Mouse (Mus musculus): ENCODE measurements around the gene Camk2n1. TPM values are rescaled to one million over a fixed set of nuclear protein-coding genes. Genes with fewer than 3 reads are reported as not detected.
A peak's percentile ranks its signal among the peaks of the same experiment; 100 is the strongest.

Gene Camk2n1
- polyA plus RNA-seq, 2 experiments, result 2.1 to 7.8 TPM

- H3K27ac ChIP-seq (replicated peaks; ENCODE audit: low read depth, low read length), result no peak overlapping the region
- peaks cover 25% of the 10 kb centered on the region for H3K27me3 ChIP-seq (ENCODE audit: control insufficient read depth, insufficient read depth, low read length)
- ATAC-seq (ENCODE audit: low FRiP score, low read depth) (no peak), DNase-seq (ENCODE audit: low spot score) (no peak)
- no peaks in the 10 kb centered on the region for H3K36me3 ChIP-seq (ENCODE audit: control insufficient read depth, insufficient read depth, low read length)
- 55% methylated on average over 5 of the region's 5 CpGs for WGBS
- peaks cover 20% of the 10 kb centered on the region for H3K4me1 ChIP-seq (ENCODE audit: control insufficient read depth, insufficient read depth, low read length)
- H3K9me3 ChIP-seq (ENCODE audit: control insufficient read depth, low read length), result no peaks in the 10 kb centered on the region
- H3K4me2 ChIP-seq (replicated peaks; ENCODE audit: low read depth, low read length, severe bottlenecking), result no peak overlapping the region
- no peak overlapping the region for H3K9ac ChIP-seq (ENCODE audit: low read depth, low read length, severe bottlenecking)
- no peak overlapping the region for H3K4me3 ChIP-seq (replicated peaks; ENCODE audit: low read length)
- no peak for TF ChIP-seq POLR2A (IDR thresholded peaks at IDR 0.05; ENCODE audit: borderline replicate concordance, extremely low read depth, insufficient read depth, insufficient read length)
These were observed 4.8 kb downstream of the Camk2n1 start for GRCm38 (mm10) chr4:138458735-138459440.

- no peak for TF ChIP-seq POLR2A (IDR thresholded peaks at IDR 0.05; ENCODE audit: borderline replicate concordance, extremely low read depth, insufficient read depth, insufficient read length)
- no peak overlapping the region for H3K9ac ChIP-seq (ENCODE audit: low read depth, low read length, severe bottlenecking)
- no peak overlapping the region for H3K27ac ChIP-seq (replicated peaks; ENCODE audit: low read depth, low read length)
- H3K27me3 ChIP-seq (ENCODE audit: control insufficient read depth, insufficient read depth, low read length), result peaks cover 21% of the 10 kb centered on the region
- no peaks in the 10 kb centered on the region for H3K9me3 ChIP-seq (ENCODE audit: control insufficient read depth, low read length)
- H3K4me1 ChIP-seq (ENCODE audit: control insufficient read depth, insufficient read depth, low read length), result peaks cover 26% of the 10 kb centered on the region
- no peak for ATAC-seq (ENCODE audit: low FRiP score, low read depth)
- H3K4me2 ChIP-seq (replicated peaks; ENCODE audit: low read depth, low read length, severe bottlenecking), result no peak overlapping the region
- no peaks in the 10 kb centered on the region for H3K36me3 ChIP-seq (ENCODE audit: control insufficient read depth, insufficient read depth, low read length)
- H3K4me3 ChIP-seq (replicated peaks; ENCODE audit: low read length), result no peak overlapping the region
- WGBS, result 76% methylated on average over 6 of the region's 6 CpGs
- DNase-seq (ENCODE audit: low spot score), result no peak
These were observed 5.7 kb downstream of the Camk2n1 start for GRCm38 (mm10) chr4:138459775-138460174.

GRCm38 (mm10) chr4:138460910-138461309, 6.8 kb downstream of the Camk2n1 start:
- H3K36me3 ChIP-seq (ENCODE audit: control insufficient read depth, insufficient read depth, low read length), result no peaks in the 10 kb centered on the region
- no peak overlapping the region for H3K4me3 ChIP-seq (replicated peaks; ENCODE audit: low read length)
- H3K27me3 ChIP-seq (ENCODE audit: control insufficient read depth, insufficient read depth, low read length), result peaks cover 23% of the 10 kb centered on the region
- peaks cover 25% of the 10 kb centered on the region for H3K4me1 ChIP-seq (ENCODE audit: control insufficient read depth, insufficient read depth, low read length)
- TF ChIP-seq POLR2A (IDR thresholded peaks at IDR 0.05; ENCODE audit: borderline replicate concordance, extremely low read depth, insufficient read depth, insufficient read length), result no peak
- WGBS, result 28% methylated on average over 9 of the region's 9 CpGs
- no peaks in the 10 kb centered on the region for H3K9me3 ChIP-seq (ENCODE audit: control insufficient read depth, low read length)
- H3K9ac ChIP-seq (ENCODE audit: low read depth, low read length, severe bottlenecking), result no peak overlapping the region
- no peak overlapping the region for H3K27ac ChIP-seq (replicated peaks; ENCODE audit: low read depth, low read length)
- DNase-seq (ENCODE audit: low spot score) (no peak), ATAC-seq (ENCODE audit: low FRiP score, low read depth) (no peak)
- no peak overlapping the region for H3K4me2 ChIP-seq (replicated peaks; ENCODE audit: low read depth, low read length, severe bottlenecking)

GRCm38 (mm10) chr4:138461471-138461870, 7.4 kb downstream of the Camk2n1 start:
- DNase-seq (ENCODE audit: low spot score) (no peak), ATAC-seq (ENCODE audit: low FRiP score, low read depth) (no peak)
- H3K27me3 ChIP-seq (ENCODE audit: control insufficient read depth, insufficient read depth, low read length), result peaks cover 18% of the 10 kb centered on the region
- no peaks in the 10 kb centered on the region for H3K36me3 ChIP-seq (ENCODE audit: control insufficient read depth, insufficient read depth, low read length)
- peaks cover 23% of the 10 kb centered on the region for H3K4me1 ChIP-seq (ENCODE audit: control insufficient read depth, insufficient read depth, low read length)
- TF ChIP-seq POLR2A (IDR thresholded peaks at IDR 0.05; ENCODE audit: borderline replicate concordance, extremely low read depth, insufficient read depth, insufficient read length), result no peak
- H3K9me3 ChIP-seq (ENCODE audit: control insufficient read depth, low read length), result no peaks in the 10 kb centered on the region
- WGBS, result 98% methylated on average over 5 of the region's 5 CpGs
- H3K4me2 ChIP-seq (replicated peaks; ENCODE audit: low read depth, low read length, severe bottlenecking), result no peak overlapping the region
- no peak overlapping the region for H3K9ac ChIP-seq (ENCODE audit: low read depth, low read length, severe bottlenecking)
- no peak overlapping the region for H3K4me3 ChIP-seq (replicated peaks; ENCODE audit: low read length)
- no peak overlapping the region for H3K27ac ChIP-seq (replicated peaks; ENCODE audit: low read depth, low read length)

- Histone ChIP-seq H3K4me3 (replicated peaks; ENCODE audit: low read length) (no peak overlapping the region), H3K4me1 (ENCODE audit: control insufficient read depth, insufficient read depth, low read length) (peaks cover 23% of the 10 kb centered on the region), H3K36me3 (ENCODE audit: control insufficient read depth, insufficient read depth, low read length) (no peaks in the 10 kb centered on the region), H3K27ac (replicated peaks; ENCODE audit: low read depth, low read length) (no peak overlapping the region), H3K9me3 (ENCODE audit: control insufficient read depth, low read length) (no peaks in the 10 kb centered on the region), H3K4me2 (replicated peaks; ENCODE audit: low read depth, low read length, severe bottlenecking) (peak overlapping the region; percentile 10), H3K27me3 (ENCODE audit: control insufficient read depth, insufficient read depth, low read length) (peaks cover 16% of the 10 kb centered on the region), H3K9ac (ENCODE audit: low read depth, low read length, severe bottlenecking) (no peak overlapping the region)
- ATAC-seq (ENCODE audit: low FRiP score, low read depth), result 0 out of 2 replicates have a peak, but pooled peaks have one; percentile 28
- peak; percentile 38 for DNase-seq (ENCODE audit: low spot score)
- no peak for TF ChIP-seq POLR2A (IDR thresholded peaks at IDR 0.05; ENCODE audit: borderline replicate concordance, extremely low read depth, insufficient read depth, insufficient read length)
- 6% methylated on average over 11 of the region's 11 CpGs for WGBS
These were observed 9.1 kb downstream of the Camk2n1 start for GRCm38 (mm10) chr4:138462971-138463831.

All from limb, embryonic 14.5 days (tissue).